Mouse (Mus musculus) erythroblast, embryonic 14.5 days (primary cell): ENCODE results near the gene Mras.

ENCODE experiments used
- GATA1 ChIP-seq: IDR thresholded peaks from 2 replicates; pipeline ENCODE4 v1.6.1; 2012; ENCODE audit warnings: low read length, inconsistent platforms, mixed read lengths
- TAL1 ChIP-seq: IDR thresholded peaks from 3 replicates; pipeline ENCODE4 v1.6.1; 2012; ENCODE audit warnings: low read length, inconsistent platforms, mixed read lengths

GRCm38 (mm10) chr9:99425262-99425661, 11.9 kb downstream of the Mras start:
- no peak for TF ChIP-seq GATA1
- no peak for TF ChIP-seq TAL1
